Mouse (Mus musculus): ENCODE results near the gene Aff1. TPM values are rescaled to one million over a fixed set of nuclear protein-coding genes. Genes with fewer than 3 reads are reported as not detected.

Gene Aff1
- polyA plus RNA-seq, 1 experiment from 2014 or later, result 9.9 TPM

GRCm38 (mm10) chr5:103898310-103898709 lies 206.1 kb downstream of the Aff1 start:
- Histone ChIP-seq H3K4me3 (ENCODE audit: control insufficient read depth in 1 of 2, insufficient read depth in 1 of 2, low read depth in 1 of 2, low read length in 2 of 2) (no peak overlapping the region), H3K27ac (replicated peaks in 1 of 2; ENCODE audit: control insufficient read depth in 1 of 2, insufficient read depth in 1 of 2, low read depth in 2 of 2, low read length in 2 of 2) (no peak overlapping the region), H3K4me1 (ENCODE audit: control insufficient read depth in 2 of 2, insufficient read depth in 2 of 2, low read length in 2 of 2) (no peaks in the 10 kb centered on the region), H3K27me3 (ENCODE audit: control insufficient read depth, insufficient read depth, low read length) (no peaks in the 10 kb centered on the region), H3K36me3 (ENCODE audit: control insufficient read depth, insufficient read depth, low read length) (no peaks in the 10 kb centered on the region), H3K9me3 (ENCODE audit: control insufficient read depth, low read length) (no peaks in the 10 kb centered on the region), H3K4me2 (ENCODE audit: low read length) (no peak overlapping the region), H3K9ac (ENCODE audit: low read length) (no peak overlapping the region)
- 22% methylated on average over 1 of the region's 1 CpGs for WGBS
- no peak for ATAC-seq (ENCODE audit: insufficient number of reproducible peaks, insufficient read depth, low FRiP score, low read depth)

Other genes with a start within 250 kb of the Aff1 start
- gene Slc10a6, start 63.0 kb upstream of the Aff1 start, polyA plus RNA-seq (2014; fragmentation: Nextera tagmentation; extraction: Ambion mirVana), result 0.76 and 1.6 TPM in 2 replicates
- 0.26 TPM in 1 of 2 replicates, not detected in the other for gene 1700016H13Rik, start 36.4 kb upstream of the Aff1 start, polyA plus RNA-seq (2014; fragmentation: Nextera tagmentation; extraction: Ambion mirVana)
- 11.9 and 14.2 TPM in 2 replicates for gene Klhl8, start 218.9 kb downstream of the Aff1 start, polyA plus RNA-seq (2014; fragmentation: Nextera tagmentation; extraction: Ambion mirVana)

Data from heart, embryonic 14.5 days (tissue).